Mouse (Mus musculus): Measurements from ENCODE around the gene Rictor. TPM values are rescaled to one million over a fixed set of nuclear protein-coding genes. Genes with fewer than 3 reads are reported as not detected.

Rictor gene
- 91.9 TPM for polyA plus RNA-seq (2017; shearing (Covaris generic))

DNA sequence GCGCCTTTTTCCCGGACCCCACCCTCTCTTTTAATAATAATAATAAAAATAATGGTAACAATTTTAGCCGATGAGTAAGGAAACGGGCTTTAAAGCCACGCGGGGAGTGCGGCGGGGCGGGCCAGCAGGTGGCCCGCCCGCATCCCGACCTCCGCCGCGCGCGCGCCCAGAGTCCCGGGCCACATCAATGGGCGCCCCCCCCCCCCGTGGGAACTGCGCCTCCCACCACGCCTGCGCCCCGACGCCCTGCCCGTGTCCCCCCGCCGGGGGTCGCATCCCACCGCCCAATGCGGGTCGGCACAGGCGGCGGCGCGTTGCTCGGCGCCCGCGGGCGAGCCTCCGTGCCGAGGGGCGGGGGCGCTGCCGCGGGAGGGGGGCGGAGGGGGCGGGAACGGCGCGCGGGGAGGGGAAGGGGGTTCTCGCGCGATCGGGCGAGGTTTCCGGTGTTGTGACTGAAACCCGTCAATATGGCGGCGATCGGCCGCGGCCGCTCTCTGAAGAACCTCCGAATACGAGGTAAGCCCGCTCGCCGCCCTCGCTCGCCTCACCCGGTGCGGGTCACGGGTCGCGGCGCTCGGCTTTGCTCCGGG is at the start of gene Rictor:
TSS of gene Rictor (plus strand) at position 444 of the 590 bp plus-strand sequence.

Other genes with a start within 250 kb of the Rictor start
- 689 TPM for gene Fyb, start 185.5 kb upstream of the Rictor start, polyA plus RNA-seq (2017; shearing (Covaris generic))
- 0.12 TPM for gene Osmr, start 166.6 kb downstream of the Rictor start, polyA plus RNA-seq (2017; shearing (Covaris generic))

Data from inflammation-experienced regulatory T-cells, adult 16 weeks (primary cell).